Mouse (Mus musculus) ES-Bruce4 (cell line): ENCODE results near the gene Gm21973. TPM values are rescaled to one million over a fixed set of nuclear protein-coding genes. Genes with fewer than 3 reads are reported as not detected.

ENCODE experiments used
- H3K27ac ChIP-seq: 2 replicates; pipeline ENCODE4 v1.5.1; 2012; ENCODE audit warnings: low read length, inconsistent platforms; ENCODE audit not compliant: insufficient read depth
- H3K27me3 ChIP-seq: 2 replicates; pipeline ENCODE4 v1.6.1; 2012; ENCODE audit warnings: mild to moderate bottlenecking, low read length, inconsistent platforms; ENCODE audit not compliant: control insufficient read depth, poor library complexity, insufficient read depth, severe bottlenecking
- H3K36me3 ChIP-seq: 2 replicates; pipeline ENCODE4 v1.6.1; 2012; ENCODE audit warnings: inconsistent platforms, mild to moderate bottlenecking, low read length, moderate library complexity; ENCODE audit not compliant: control insufficient read depth, poor library complexity, insufficient read depth, severe bottlenecking
- H3K4me1 ChIP-seq: one replicate; pipeline ENCODE4 v1.8.1; 2011; ENCODE audit warnings: low read length; ENCODE audit not compliant: control insufficient read depth, insufficient read depth
- H3K4me3 ChIP-seq: 2 replicates; pipeline ENCODE4 v1.5.1; 2011; ENCODE audit warnings: low read depth, mild to moderate bottlenecking, low read length
- H3K9ac ChIP-seq: 2 replicates; pipeline ENCODE4 v1.6.1; 2012; ENCODE audit warnings: low read depth, mild to moderate bottlenecking, inconsistent platforms; ENCODE audit not compliant: poor library complexity, severe bottlenecking
- H3K9me3 ChIP-seq: replicated peaks from 2 replicates; pipeline ENCODE4 v1.6.1; 2012; ENCODE audit warnings: mild to moderate bottlenecking, low read length, inconsistent platforms; ENCODE audit not compliant: control insufficient read depth, poor library complexity, insufficient read depth, severe bottlenecking
- CTCF ChIP-seq: IDR thresholded peaks from one replicate; pipeline ENCODE4 v1.8.1; 2011; ENCODE audit warnings: low read depth, low read length
- EP300 ChIP-seq: IDR thresholded peaks from 2 replicates; pipeline ENCODE4 v1.6.1; 2011; ENCODE audit warnings: low read depth, low read length; ENCODE audit not compliant: insufficient read depth
- POLR2A ChIP-seq: IDR thresholded peaks from one replicate; pipeline ENCODE4 v1.8.1; 2011; ENCODE audit warnings: low read length; ENCODE audit not compliant: insufficient read depth
- polyA plus RNA-seq: library from polyadenylated mRNA; stranded (reverse); fragments of >200 nt; gene quantifications from 2 replicates; pipeline ENCODE4 v1.2.4, GENCODE M21; 2011; ENCODE audit warnings: low read depth; ENCODE audit not compliant: missing spikeins, insufficient read depth, insufficient read length

Gm21973 gene
- polyA plus RNA-seq, 1 experiment: not detected

- Histone ChIP-seq H3K4me3 (no peak overlapping the region), H3K9me3 (no peaks in the 10 kb centered on the region), H3K27me3 (no peaks in the 10 kb centered on the region), H3K9ac (no peak overlapping the region), H3K27ac (no peak overlapping the region), H3K4me1 (no peaks in the 10 kb centered on the region), H3K36me3 (no peaks in the 10 kb centered on the region)
- TF ChIP-seq POLR2A (no peak), CTCF (no peak), EP300 (no peak)
Measured at GRCm38 (mm10) chr15:10410881-10411280, 85.7 kb downstream of the Gm21973 start.

- H3K36me3 ChIP-seq: no peaks in the 10 kb centered on the region
- H3K9ac ChIP-seq: no peak overlapping the region
- no peak overlapping the region for H3K27ac ChIP-seq
- no peaks in the 10 kb centered on the region for H3K4me1 ChIP-seq
- H3K4me3 ChIP-seq: no peak overlapping the region
- no peaks in the 10 kb centered on the region for H3K9me3 ChIP-seq
- H3K27me3 ChIP-seq: no peaks in the 10 kb centered on the region
- no peak for TF ChIP-seq CTCF
- no peak for TF ChIP-seq POLR2A
- no peak for TF ChIP-seq EP300
Measured at GRCm38 (mm10) chr15:10413656-10414055, 88.5 kb downstream of the Gm21973 start.

- TF ChIP-seq EP300 (no peak), POLR2A (no peak), CTCF (no peak)
- H3K27ac ChIP-seq: no peak overlapping the region
- no peaks in the 10 kb centered on the region for H3K4me1 ChIP-seq
- no peaks in the 10 kb centered on the region for H3K36me3 ChIP-seq
- H3K27me3 ChIP-seq: no peaks in the 10 kb centered on the region
- H3K4me3 ChIP-seq: no peak overlapping the region
- no peak overlapping the region for H3K9ac ChIP-seq
- no peaks in the 10 kb centered on the region for H3K9me3 ChIP-seq
Measured at GRCm38 (mm10) chr15:10421138-10421784, 96.1 kb downstream of the Gm21973 start.

- Histone ChIP-seq H3K9ac (no peak overlapping the region), H3K9me3 (no peaks in the 10 kb centered on the region), H3K36me3 (no peaks in the 10 kb centered on the region), H3K4me1 (no peaks in the 10 kb centered on the region), H3K4me3 (no peak overlapping the region), H3K27ac (no peak overlapping the region), H3K27me3 (no peaks in the 10 kb centered on the region)
- TF ChIP-seq POLR2A (no peak), CTCF (no peak), EP300 (no peak)
Measured at GRCm38 (mm10) chr15:10421785-10422144, 96.6 kb downstream of the Gm21973 start.

Other genes with a start within 250 kb of the Gm21973 start
- 2.0 and 2.6 TPM in 2 replicates for gene Prlr, start 148.1 kb upstream of the Gm21973 start, polyA plus RNA-seq
- gene Agxt2, start 33.2 kb downstream of the Gm21973 start, polyA plus RNA-seq: not detected in 2 replicates
- gene Dnajc21, start 145.1 kb downstream of the Gm21973 start, polyA plus RNA-seq: 125 and 133 TPM in 2 replicates
- 188 and 191 TPM in 2 replicates for gene Brix1, start 160.6 kb downstream of the Gm21973 start, polyA plus RNA-seq
- gene Rad1, start 160.6 kb downstream of the Gm21973 start, polyA plus RNA-seq: 44.5 and 50.5 TPM in 2 replicates
- not detected in 2 replicates for gene Ttc23l, start 233.3 kb downstream of the Gm21973 start, polyA plus RNA-seq